In genomic region chr5:63818975-63819374, GRCm38 (mm10) we compare ENCODE assay signal across 27 mouse cellular contexts. TPM values are rescaled to one million over a fixed set of nuclear protein-coding genes. Genes with fewer than 3 reads are reported as not detected.
DNase-seq lines count a peak whose midpoint lies in the region; ATAC-seq lines count a peak whose summit lies in the region.
"Had no signal": no experiment of that assay in that cellular context is flagged by ENCODE, and none has a peak within 500 bp of the region (broad histone marks: within the 10 kb centered on the region; RNA-seq: fewer than 3 reads in every experiment).

No protein-coding gene starts in this region.

- H3K4me3 ChIP-seq in lung, embryonic 16.5 days (ENCODE audit: low read length) = no peak overlapping the region
- no peak overlapping the region for H3K4me3 ChIP-seq in heart, embryonic 10.5 days
- H3K4me3 ChIP-seq: embryonic facial prominence, embryonic 12.5 days; heart, adult 2 months; heart, embryonic 15.5 days; hindbrain, embryonic 15.5 days; left cerebral cortex, adult 2 months; limb, embryonic 15.5 days had no signal

- 41% methylated on average over 4 of the region's 4 CpGs for WGBS in lung, embryonic 16.5 days
- WGBS in heart, embryonic 10.5 days = 64% methylated on average over 4 of the region's 4 CpGs

- H3K27me3 ChIP-seq in lung, embryonic 16.5 days (ENCODE audit: control insufficient read depth, insufficient read depth, low read depth, low read length) = no peaks in the 10 kb centered on the region
- H3K27me3 ChIP-seq in heart, embryonic 10.5 days (ENCODE audit: insufficient read depth, poor library complexity, severe bottlenecking) = peaks cover 8% of the 10 kb centered on the region
- H3K27me3 ChIP-seq: embryonic facial prominence, embryonic 12.5 days; hindbrain, embryonic 15.5 days; limb, embryonic 15.5 days; Patski had no signal

- no peak for DNase-seq in lung, postnatal 10 days
- DNase-seq in kidney, adult 8-10 months = peak; percentile 53 to 58
- peak; percentile 35 for DNase-seq in kidney, postnatal 10 days
- DNase-seq in cerebellum, postnatal 4 days (ENCODE audit: low spot score in 2 of 2) = no peak
- no peak for DNase-seq in layer of hippocampus, postnatal 14 days (ENCODE audit: low spot score in 2 of 2)
- no peak for DNase-seq in heart, adult 9 months (ENCODE audit: low spot score in 2 of 2)
- DNase-seq in heart, embryonic 10.5 days (ENCODE audit: low spot score) = no peak
- DNase-seq: adrenal gland, adult 8-10 months; cerebellum, adult 11-12 months; cerebellum, postnatal 10 days; gastrocnemius, postnatal 25 days; heart, adult 2 months; heart, postnatal 36 days; left cerebral cortex, postnatal 4 days; lung, postnatal 4 days; midbrain, embryonic 14.5 days; retina, postnatal 1 day; right cerebral cortex, postnatal 25 days; thymus, adult 18-20 months; thymus, postnatal 4 days had no signal

- peak overlapping the region; percentile 11; the same call in 1 of the 2 replicates for H3K9ac ChIP-seq in lung, embryonic 16.5 days (ENCODE audit: low read length)
- H3K9ac ChIP-seq: embryonic facial prominence, embryonic 12.5 days; heart, embryonic 15.5 days; hindbrain, embryonic 15.5 days; limb, embryonic 15.5 days had no signal

- H3K36me3 ChIP-seq in lung, embryonic 16.5 days (ENCODE audit: control insufficient read depth, insufficient read depth, low read length) = no peaks in the 10 kb centered on the region
- H3K36me3 ChIP-seq in heart, embryonic 10.5 days = no peaks in the 10 kb centered on the region
- H3K36me3 ChIP-seq: embryonic facial prominence, embryonic 12.5 days; heart, embryonic 15.5 days; hindbrain, embryonic 15.5 days; limb, embryonic 15.5 days had no signal

- H3K27ac ChIP-seq in lung, embryonic 16.5 days (ENCODE audit: low read length) = 0 out of 2 replicates have a peak overlapping the region, but pooled peaks have one; percentile 31
- H3K27ac ChIP-seq in heart, embryonic 10.5 days = no peak overlapping the region
- H3K27ac ChIP-seq: embryonic facial prominence, embryonic 12.5 days; heart, adult 2 months; heart, embryonic 15.5 days; hindbrain, embryonic 15.5 days; left cerebral cortex, adult 2 months; limb, embryonic 15.5 days had no signal

- no peak for ATAC-seq in lung, embryonic 16.5 days (ENCODE audit: low read depth)
- ATAC-seq: Patski had no signal

- H3K9me3 ChIP-seq in lung, embryonic 16.5 days (ENCODE audit: control insufficient read depth, low read length) = no peaks in the 10 kb centered on the region
- no peaks in the 10 kb centered on the region for H3K9me3 ChIP-seq in heart, embryonic 10.5 days
- H3K9me3 ChIP-seq: embryonic facial prominence, embryonic 12.5 days; heart, embryonic 15.5 days; hindbrain, embryonic 15.5 days; limb, embryonic 15.5 days had no signal

- peaks cover 21% of the 10 kb centered on the region for H3K4me1 ChIP-seq in lung, embryonic 16.5 days (replicated peaks; ENCODE audit: control insufficient read depth, insufficient read depth, low read length)
- peaks cover 7% of the 10 kb centered on the region; the same call in 1 of the 2 replicates for H3K4me1 ChIP-seq in heart, embryonic 10.5 days
- H3K4me1 ChIP-seq: embryonic facial prominence, embryonic 12.5 days; hindbrain, embryonic 15.5 days had no signal

- no peak overlapping the region for H3K4me2 ChIP-seq in lung, embryonic 16.5 days (ENCODE audit: low read depth, low read length)
- H3K4me2 ChIP-seq: embryonic facial prominence, embryonic 12.5 days; heart, embryonic 15.5 days; hindbrain, embryonic 15.5 days; limb, embryonic 15.5 days had no signal

RNA-seq across cellular contexts. Expression of gene 0610040J01Rik, which starts 6.8 kb away (rescaled TPM):
- polyA plus RNA-seq in lung, embryonic 16.5 days (2015; fragmentation: Nextera tagmentation; extraction: Ambion mirVana) = 26.7 and 27.7 TPM in 2 replicates
- 1 to 10 TPM; 5.9 to 6.5 TPM for total RNA-seq in layer of hippocampus, postnatal 14 days (2021)
- polyA plus RNA-seq in heart, embryonic 10.5 days (2016; fragmentation: Nextera tagmentation; extraction: Ambion mirVana) = 1.2 and 7.1 TPM in 2 replicates

Comparison
In these comparisons a context has a peak if more than half of its experiments do, and no peak if none do; other contexts are left out.
1. DNase-seq: peak in kidney, adult 8-10 months (2 of 2) and kidney, postnatal 10 days (single experiment); none in lung, postnatal 10 days (single experiment), cerebellum, postnatal 4 days (0 of 2), layer of hippocampus, postnatal 14 days (0 of 2), heart, adult 9 months (0 of 2) and heart, embryonic 10.5 days (single experiment).